Mouse (Mus musculus) lung, adult 2 months (tissue): Measurements from ENCODE around the gene Tmem189. TPM values are rescaled to one million over a fixed set of nuclear protein-coding genes. Genes with fewer than 3 reads are reported as not detected.

Experiments
- DNase-seq: peaks from one replicate; pipeline ENCODE4 v3.0.0; 2022
- H3K4me1 ChIP-seq: fragments of 200-500 bp; 2 replicates; pipeline ENCODE4 v1.6.1; 2011; ENCODE audit warnings: low read length; ENCODE audit not compliant: control insufficient read depth, insufficient read depth
- H3K4me3 ChIP-seq: fragments of 200-500 bp; replicated peaks from 2 replicates; pipeline ENCODE3; 2011; ENCODE audit warnings: low read depth, mild to moderate bottlenecking, control low read depth, low read length; ENCODE audit errors: extremely low read depth
- CTCF ChIP-seq: fragments of 200-500 bp; IDR thresholded peaks from 2 replicates; pipeline ENCODE4 v1.5.1; 2011; ENCODE audit warnings: mild to moderate bottlenecking, low read length, control low read depth; ENCODE audit not compliant: insufficient read depth
- POLR2A ChIP-seq: fragments of 200-500 bp; IDR thresholded peaks from 2 replicates; pipeline ENCODE4 v1.6.1; 2011; ENCODE audit warnings: low read depth, mild to moderate bottlenecking, control low read depth, low read length, borderline replicate concordance; ENCODE audit errors: extremely low read depth
- WGBS: fragments of 180-500 bp; shearing (Covaris S2); methylation state at CpG from one replicate; pipeline ENCODE4 v1.1.7; 2018; 5-methylcytosine and 5-hydroxymethylcytosine counted together
- polyA plus RNA-seq: library from polyadenylated mRNA; depleted of rRNA; stranded (reverse); fragments of >200 nt; gene quantifications from 2 replicates; pipeline ENCODE4 v1.2.3, GENCODE M21; 2012; rRNA removed

Tmem189 gene
- 113 and 138 TPM in 2 replicates for polyA plus RNA-seq

- TF ChIP-seq CTCF: no peak
- TF ChIP-seq POLR2A: peak; percentile 61; the same call in 1 of the 2 replicates
- 1% methylated on average over 99 of the region's 99 CpGs for WGBS
- Histone ChIP-seq H3K4me3 (peak within 1 kb of the TSS; percentile 90), H3K4me1 (no peaks in the 10 kb centered on the region; the same call in 1 of the 2 replicates)
- peak; percentile 69 for DNase-seq
Observed at GRCm38 (mm10) chr2:167689501-167690218, at the start of gene Tmem189. Tmem189 (minus strand) TSS chr2:167689822.

- H3K4me3 ChIP-seq: no peak overlapping the region
- TF ChIP-seq POLR2A: no peak
- TF ChIP-seq CTCF: no peak
- WGBS: 43% methylated on average over 6 of the region's 6 CpGs
- no peaks in the 10 kb centered on the region for H3K4me1 ChIP-seq
- no peak for DNase-seq
Observed at GRCm38 (mm10) chr2:167739030-167739429, 49.4 kb upstream of the Tmem189 start.

GRCm38 (mm10) chr2:167734861-167735260 is 45.2 kb upstream of the Tmem189 start:
- TF ChIP-seq CTCF (no peak), POLR2A (no peak)
- Histone ChIP-seq H3K4me1 (no peaks in the 10 kb centered on the region), H3K4me3 (no peak overlapping the region)
- WGBS: 62% methylated on average over 10 of the region's 10 CpGs
- DNase-seq: no peak

- 84% methylated on average over 13 of the region's 13 CpGs for WGBS
- no peak for DNase-seq
- no peak overlapping the region for H3K4me3 ChIP-seq
- H3K4me1 ChIP-seq: no peaks in the 10 kb centered on the region
- no peak for TF ChIP-seq POLR2A
- TF ChIP-seq CTCF: no peak
Observed at GRCm38 (mm10) chr2:167731149-167731548, 41.5 kb upstream of the Tmem189 start.

GRCm38 (mm10) chr2:167730036-167730435 is 40.4 kb upstream of the Tmem189 start:
- no peak overlapping the region for H3K4me3 ChIP-seq
- no peaks in the 10 kb centered on the region for H3K4me1 ChIP-seq
- TF ChIP-seq POLR2A: no peak
- TF ChIP-seq CTCF: no peak
- 69% methylated on average over 7 of the region's 7 CpGs for WGBS
- no peak for DNase-seq

- no peak for TF ChIP-seq POLR2A
- TF ChIP-seq CTCF: no peak
- Histone ChIP-seq H3K4me3 (no peak overlapping the region), H3K4me1 (no peaks in the 10 kb centered on the region)
- DNase-seq: peak; percentile 61
- 13% methylated on average over 13 of the region's 13 CpGs for WGBS
Observed at GRCm38 (mm10) chr2:167727161-167727560, 37.5 kb upstream of the Tmem189 start.

GRCm38 (mm10) chr2:167725879-167726278 is 36.3 kb upstream of the Tmem189 start:
- Histone ChIP-seq H3K4me1 (no peaks in the 10 kb centered on the region), H3K4me3 (no peak overlapping the region)
- TF ChIP-seq CTCF (no peak), POLR2A (no peak)
- DNase-seq: no peak
- WGBS: 88% methylated on average over 10 of the region's 10 CpGs

- no peak overlapping the region for H3K4me3 ChIP-seq
- no peaks in the 10 kb centered on the region for H3K4me1 ChIP-seq
- WGBS: 75% methylated on average over 11 of the region's 11 CpGs
- DNase-seq: no peak
- TF ChIP-seq POLR2A (no peak), CTCF (no peak)
Observed at GRCm38 (mm10) chr2:167723589-167724206, 34.1 kb upstream of the Tmem189 start.

GRCm38 (mm10) chr2:167722538-167722937 is 32.9 kb upstream of the Tmem189 start:
- WGBS: 74% methylated on average over 6 of the region's 6 CpGs
- no peak for TF ChIP-seq CTCF
- no peak for TF ChIP-seq POLR2A
- H3K4me1 ChIP-seq: no peaks in the 10 kb centered on the region
- H3K4me3 ChIP-seq: no peak overlapping the region
- no peak for DNase-seq
